Mouse (Mus musculus): ENCODE measurements around the gene Uri1.

Uri1 gene

GRCm38 (mm10) chr7:37921681-37922430, 101.5 kb downstream of the Uri1 start:
- no peak for DNase-seq (ENCODE audit: low read depth, low spot score)

- no peak for DNase-seq (ENCODE audit: low read depth, low spot score)
These were observed 104.4 kb downstream of the Uri1 start for GRCm38 (mm10) chr7:37918926-37919325.

GRCm38 (mm10) chr7:37916762-37917439, 106.5 kb downstream of the Uri1 start:
- no peak for DNase-seq (ENCODE audit: low read depth, low spot score)

GRCm38 (mm10) chr7:37911802-37912122, 111.6 kb downstream of the Uri1 start:
- DNase-seq (ENCODE audit: low read depth, low spot score), result no peak

GRCm38 (mm10) chr7:37911114-37911801, 112.1 kb downstream of the Uri1 start:
- no peak for DNase-seq (ENCODE audit: low read depth, low spot score)

- no peak for DNase-seq (ENCODE audit: low read depth, low spot score)
These were observed 113.2 kb downstream of the Uri1 start for GRCm38 (mm10) chr7:37910161-37910560.
